Comparison of ENCODE assay signal across 25 mouse cellular contexts in the genomic region with DNA sequence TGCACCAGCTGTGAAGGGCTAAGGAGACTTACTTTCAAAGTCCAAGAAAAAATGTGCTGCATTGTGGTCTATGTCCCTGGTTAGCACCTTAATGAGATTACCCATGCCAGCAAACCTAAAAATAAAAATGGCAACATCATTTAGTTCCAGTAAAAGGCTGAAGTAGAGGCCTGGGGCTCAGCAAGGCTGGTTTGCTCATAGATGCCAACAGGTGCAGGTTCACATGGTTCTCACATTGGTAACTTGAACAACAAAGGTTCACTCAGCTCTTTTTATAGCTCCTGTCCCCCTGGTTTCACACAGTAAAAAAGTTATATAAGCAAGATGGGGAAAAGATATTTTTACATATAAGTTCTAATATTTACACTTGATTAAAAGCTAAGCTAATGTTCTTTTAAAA. TPM values are rescaled to one million over a fixed set of nuclear protein-coding genes. Genes with fewer than 3 reads are reported as not detected.
DNase-seq lines count a peak whose midpoint lies in the region; ATAC-seq and TF ChIP-seq lines count a peak whose summit lies in the region.
"Had no signal": no experiment of that assay in that cellular context is flagged by ENCODE, and none has a peak within 500 bp of the region (broad histone marks: within the 10 kb centered on the region; RNA-seq: fewer than 3 reads in every experiment).

No protein-coding gene starts in this region.

- DNase-seq in gastrocnemius, adult 18-20 months (ENCODE audit: low spot score): peak; percentile 14
- no peak for DNase-seq in gastrocnemius, postnatal 4 days (ENCODE audit: low spot score in 2 of 2)
- peak; percentile 10 for DNase-seq in kidney, adult 9 months
- DNase-seq in kidney, postnatal 4 days: no peak
- peak; percentile 55 for DNase-seq in A20 (ENCODE audit: low read depth, low spot score)
- peak; percentile 8 for DNase-seq in limb, embryonic 14.5 days (ENCODE audit: low spot score)
- DNase-seq in c-Kit-positive CD71-positive TER-119-positive erythroid progenitor cells, embryonic 14.5 days (ENCODE audit: low spot score): no peak
- no peak for DNase-seq in heart, postnatal 10 days
- DNase-seq: adrenal gland, adult 2 months; adrenal gland, postnatal 25 days; cerebellum, adult 11 months; cerebellum, adult 8-10 months; cerebellum, postnatal 14 days; forebrain, postnatal 0 days; heart, adult 2 months had no signal

- intact Hi-C loops in heart, postnatal 10 days (cut with DNase I): no loop called here

- ATAC-seq in limb, embryonic 14.5 days (ENCODE audit: low FRiP score, low read depth): no peak
- ATAC-seq: forebrain, embryonic 13.5 days; forebrain, postnatal 0 days had no signal

- H3K4me1 ChIP-seq in limb, embryonic 14.5 days (ENCODE audit: control insufficient read depth, insufficient read depth, low read length): 0 out of 2 replicates have a peak, but pooled peaks cover 2% of the 10 kb centered on the region
- H3K4me1 ChIP-seq: embryonic facial prominence, embryonic 13.5 days; heart, embryonic 15.5 days; hindbrain, embryonic 10.5 days had no signal

- no peaks in the 10 kb centered on the region for H3K36me3 ChIP-seq in limb, embryonic 14.5 days (ENCODE audit: control insufficient read depth, insufficient read depth, low read length)
- H3K36me3 ChIP-seq: embryonic facial prominence, embryonic 13.5 days; heart, embryonic 15.5 days; hindbrain, embryonic 10.5 days had no signal

- no peak overlapping the region for H3K9ac ChIP-seq in limb, embryonic 14.5 days (ENCODE audit: low read depth, low read length, severe bottlenecking)
- H3K9ac ChIP-seq: embryonic facial prominence, embryonic 13.5 days; forebrain, embryonic 13.5 days; forebrain, postnatal 0 days; heart, embryonic 15.5 days; hindbrain, embryonic 14.5 days had no signal

- H3K27ac ChIP-seq in limb, embryonic 14.5 days (replicated peaks; ENCODE audit: low read depth, low read length): no peak overlapping the region
- H3K27ac ChIP-seq: embryonic facial prominence, embryonic 13.5 days; forebrain, embryonic 13.5 days; heart, adult 2 months; heart, embryonic 15.5 days; hindbrain, embryonic 10.5 days; hindbrain, embryonic 14.5 days had no signal

- H3K4me3 ChIP-seq in limb, embryonic 14.5 days (replicated peaks; ENCODE audit: low read length): no peak overlapping the region
- H3K4me3 ChIP-seq: embryonic facial prominence, embryonic 13.5 days; forebrain, embryonic 13.5 days; heart, adult 2 months; heart, embryonic 15.5 days; hindbrain, embryonic 10.5 days had no signal

- H3K4me2 ChIP-seq in limb, embryonic 14.5 days (replicated peaks; ENCODE audit: low read depth, low read length, severe bottlenecking): no peak overlapping the region
- H3K4me2 ChIP-seq: embryonic facial prominence, embryonic 13.5 days; forebrain, embryonic 13.5 days; heart, embryonic 11.5 days; heart, embryonic 15.5 days; hindbrain, embryonic 14.5 days had no signal

- TF ChIP-seq POLR2A in limb, embryonic 14.5 days (IDR thresholded peaks at IDR 0.05; ENCODE audit: borderline replicate concordance, extremely low read depth, insufficient read depth, insufficient read length): no peak

- H3K9me3 ChIP-seq in limb, embryonic 14.5 days (ENCODE audit: control insufficient read depth, low read length): no peaks in the 10 kb centered on the region
- H3K9me3 ChIP-seq: embryonic facial prominence, embryonic 13.5 days; forebrain, embryonic 13.5 days; heart, embryonic 15.5 days; hindbrain, embryonic 10.5 days had no signal

- H3K27me3 ChIP-seq in limb, embryonic 14.5 days (ENCODE audit: control insufficient read depth, insufficient read depth, low read length): no peaks in the 10 kb centered on the region
- H3K27me3 ChIP-seq: embryonic facial prominence, embryonic 13.5 days; forebrain, embryonic 13.5 days; heart, embryonic 15.5 days had no signal

RNA-seq across cellular contexts. Expression of a gene that starts 45.5 kb away (rescaled TPM):
- total RNA-seq in gastrocnemius, adult 18-20 months (2021): not detected
- not detected for total RNA-seq in gastrocnemius, postnatal 4 days (2021)
- 0.08 and 0.09 TPM in 2 replicates for polyA plus RNA-seq in limb, embryonic 14.5 days (2012; rRNA removed)
- not detected in 2 replicates for polyA plus RNA-seq in limb, embryonic 14.5 days (2014; fragmentation: Nextera tagmentation; extraction: Ambion mirVana)
- not detected for total RNA-seq in heart, postnatal 10 days (2021)
- total RNA-seq: adrenal gland, adult 2 months; adrenal gland, postnatal 25 days; common myeloid progenitor, adult 5-6 weeks; ES-E14; forebrain, postnatal 0 days; gastrocnemius, adult 8-10 months; heart, adult 2 months; heart, postnatal 25 days had no signal
- polyA plus RNA-seq: adrenal gland, adult 2 months; forebrain, embryonic 13.5 days; heart, embryonic 11.5 days; heart, embryonic 15.5 days; hindbrain, embryonic 10.5 days; hindbrain, embryonic 14.5 days had no signal

Comparison
In these comparisons a context has a peak if more than half of its experiments do, and no peak if none do; other contexts are left out.
1. DNase-seq: peak in gastrocnemius, adult 18-20 months (single experiment), kidney, adult 9 months (single experiment), A20 (single experiment) and limb, embryonic 14.5 days (single experiment); none in gastrocnemius, postnatal 4 days (0 of 2), kidney, postnatal 4 days (0 of 2), c-Kit-positive CD71-positive TER-119-positive erythroid progenitor cells, embryonic 14.5 days (single experiment) and heart, postnatal 10 days (0 of 2).